Mouse (Mus musculus): Measurements from ENCODE around the gene Efna4. TPM values are rescaled to one million over a fixed set of nuclear protein-coding genes. Genes with fewer than 3 reads are reported as not detected.

Efna4 gene
- polyA plus RNA-seq, 1 experiment: 12.5 TPM

DNA sequence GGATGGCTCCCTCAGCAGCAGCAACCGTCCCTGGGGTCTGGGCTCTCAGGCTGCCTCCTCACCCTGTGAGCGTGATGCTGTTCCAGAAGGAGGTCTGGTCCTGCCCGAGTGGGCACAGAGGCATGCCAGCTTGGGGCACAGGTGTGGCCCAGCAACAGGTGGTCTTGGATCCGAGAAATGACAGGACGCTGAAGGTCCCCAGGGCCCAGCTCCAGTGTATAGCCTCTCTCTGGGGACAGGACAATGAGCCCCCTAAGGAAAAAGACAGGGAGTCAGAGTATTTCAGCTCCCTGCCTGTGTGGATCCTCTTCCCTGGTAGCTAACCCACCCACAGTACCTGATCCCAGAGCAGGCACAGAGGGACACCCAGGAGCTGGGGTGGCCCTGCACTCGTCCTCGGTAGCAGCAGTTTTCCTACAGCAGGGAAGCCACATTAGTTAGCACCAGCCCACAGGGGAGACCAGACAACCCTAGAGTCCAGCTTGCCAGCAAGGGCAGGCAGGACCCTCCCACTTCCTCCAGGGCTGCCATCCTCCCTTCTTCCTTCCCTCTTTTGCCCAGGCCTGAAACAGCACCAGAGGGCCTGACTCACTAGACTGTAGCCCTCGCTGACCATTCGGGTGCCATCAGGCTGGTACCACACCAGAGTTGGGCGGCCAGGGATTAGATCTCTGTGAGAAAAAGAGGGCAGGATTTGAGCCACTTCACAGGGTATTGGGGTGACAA is 9.2 kb upstream of the Efna4 start:
- H3K27me3 ChIP-seq (ENCODE audit: control insufficient read depth, insufficient read depth, low read length): no peaks in the 10 kb centered on the region; the same call in 1 of the 2 replicates
- no peak overlapping the region for H3K4me3 ChIP-seq (ENCODE audit: control insufficient read depth, insufficient read depth, low read length)
- no peak overlapping the region for H3K27ac ChIP-seq (ENCODE audit: control insufficient read depth, insufficient read depth, low read length)
- no peak for TF ChIP-seq CTCF (IDR thresholded peaks at IDR 0.05; ENCODE audit: borderline replicate concordance, control insufficient read depth, extremely low read depth, insufficient read depth, low read length, poor library complexity)
- TF ChIP-seq POLR2A (IDR thresholded peaks at IDR 0.05; ENCODE audit: control insufficient read depth, extremely low read depth, insufficient read depth, low read length, poor library complexity): no peak
- no peaks in the 10 kb centered on the region for H3K36me3 ChIP-seq (ENCODE audit: control insufficient read depth, insufficient read depth, low read length)
- H3K4me1 ChIP-seq (replicated peaks; ENCODE audit: control insufficient read depth, insufficient read depth, low read length): peaks cover 17% of the 10 kb centered on the region
- DNase-seq: no peak
- WGBS: 76% methylated on average over 10 of the region's 10 CpGs

DNA sequence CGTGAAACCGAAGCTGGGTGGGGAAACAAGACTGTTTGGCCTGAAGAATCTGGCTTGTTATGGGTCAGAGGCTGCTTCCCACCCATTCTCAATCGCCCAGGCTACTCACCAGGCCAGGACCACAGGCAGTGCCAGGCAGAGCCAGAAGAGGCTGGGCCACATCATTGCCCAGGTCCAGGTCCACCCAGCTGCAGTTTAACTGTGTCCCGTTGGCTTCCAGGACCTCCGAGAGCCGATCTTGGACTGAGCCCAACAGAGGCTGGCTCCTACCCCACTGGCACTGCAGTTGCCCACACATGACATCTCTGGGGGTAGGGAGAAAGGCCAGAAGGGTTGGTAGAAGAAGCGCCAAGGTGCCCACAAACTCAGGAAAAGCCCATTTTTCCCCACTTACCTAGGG is 5.5 kb upstream of the Efna4 start:
- DNase-seq: no peak
- 92% methylated on average over 7 of the region's 7 CpGs for WGBS
- no peaks in the 10 kb centered on the region for H3K36me3 ChIP-seq (ENCODE audit: control insufficient read depth, insufficient read depth, low read length)

DNA sequence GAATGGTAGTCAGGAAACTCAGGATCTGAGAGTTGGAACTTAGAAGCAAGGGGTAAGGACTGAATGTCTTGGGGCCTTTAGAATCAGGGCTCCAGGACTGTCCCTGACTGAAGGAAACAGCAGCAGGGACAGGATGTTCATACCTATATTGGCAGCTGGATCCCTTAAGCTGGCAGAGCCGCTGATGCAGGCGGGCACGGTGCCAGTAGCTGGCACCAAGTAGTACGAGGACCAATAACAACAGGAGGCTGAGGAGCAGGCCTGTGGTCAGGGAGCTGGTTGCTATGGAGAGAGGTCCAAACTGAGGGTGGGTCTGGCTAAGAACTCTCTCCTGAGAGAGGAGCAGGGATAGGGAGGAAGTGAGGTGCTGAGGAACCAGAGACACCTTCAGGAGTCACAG is 4.0 kb upstream of the Efna4 start:
- DNase-seq: no peak
- Histone ChIP-seq H3K4me1 (replicated peaks; ENCODE audit: control insufficient read depth, insufficient read depth, low read length) (peaks cover 9% of the 10 kb centered on the region), H3K4me3 (ENCODE audit: control insufficient read depth, insufficient read depth, low read length) (no peak overlapping the region), H3K36me3 (ENCODE audit: control insufficient read depth, insufficient read depth, low read length) (no peaks in the 10 kb centered on the region), H3K27ac (ENCODE audit: control insufficient read depth, insufficient read depth, low read length) (no peak overlapping the region), H3K27me3 (ENCODE audit: control insufficient read depth, insufficient read depth, low read length) (no peaks in the 10 kb centered on the region)
- TF ChIP-seq POLR2A (IDR thresholded peaks at IDR 0.05; ENCODE audit: control insufficient read depth, extremely low read depth, insufficient read depth, low read length, poor library complexity) (no peak), CTCF (IDR thresholded peaks at IDR 0.05; ENCODE audit: borderline replicate concordance, control insufficient read depth, extremely low read depth, insufficient read depth, low read length, poor library complexity) (no peak)
- WGBS: 90% methylated on average over 4 of the region's 4 CpGs

More for the DNA sequence above, 5.5 kb upstream of the Efna4 start:
- Histone ChIP-seq H3K4me1 (replicated peaks; ENCODE audit: control insufficient read depth, insufficient read depth, low read length) (peaks cover under 1% of the 10 kb centered on the region), H3K27ac (ENCODE audit: control insufficient read depth, insufficient read depth, low read length) (no peak overlapping the region), H3K4me3 (ENCODE audit: control insufficient read depth, insufficient read depth, low read length) (no peak overlapping the region), H3K27me3 (ENCODE audit: control insufficient read depth, insufficient read depth, low read length) (no peaks in the 10 kb centered on the region)
- TF ChIP-seq CTCF (IDR thresholded peaks at IDR 0.05; ENCODE audit: borderline replicate concordance, control insufficient read depth, extremely low read depth, insufficient read depth, low read length, poor library complexity) (no peak), POLR2A (IDR thresholded peaks at IDR 0.05; ENCODE audit: control insufficient read depth, extremely low read depth, insufficient read depth, low read length, poor library complexity) (no peak)

DNA sequence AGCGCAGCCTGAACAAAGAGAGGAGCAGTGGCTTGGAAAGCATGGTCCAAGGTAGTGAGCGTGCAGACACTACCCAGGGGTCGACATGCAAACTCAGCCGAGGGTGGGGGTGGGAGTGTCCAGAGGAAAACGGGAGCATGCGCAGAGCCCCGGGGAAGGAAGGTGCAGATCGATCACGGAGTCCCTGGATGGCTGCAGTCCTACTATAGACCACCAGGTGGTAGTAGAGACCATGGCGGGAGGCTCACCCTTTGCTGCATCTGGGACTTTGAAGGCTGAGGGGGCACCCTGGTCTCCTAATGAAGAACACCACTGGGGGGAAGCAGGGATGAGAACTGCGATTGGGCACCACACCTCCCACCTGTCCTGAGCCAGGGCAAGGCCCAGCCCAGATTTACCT is 2.6 kb upstream of the Efna4 start:
- Histone ChIP-seq H3K4me3 (ENCODE audit: control insufficient read depth, insufficient read depth, low read length) (no peak overlapping the region), H3K36me3 (ENCODE audit: control insufficient read depth, insufficient read depth, low read length) (no peaks in the 10 kb centered on the region), H3K27ac (ENCODE audit: control insufficient read depth, insufficient read depth, low read length) (no peak overlapping the region), H3K27me3 (ENCODE audit: control insufficient read depth, insufficient read depth, low read length) (no peaks in the 10 kb centered on the region), H3K4me1 (replicated peaks; ENCODE audit: control insufficient read depth, insufficient read depth, low read length) (peaks cover 9% of the 10 kb centered on the region)
- DNase-seq: peak; percentile 78
- WGBS: 14% methylated on average over 11 of the region's 11 CpGs
- peak; percentile 87; the same call in 1 of the 2 replicates for TF ChIP-seq CTCF (IDR thresholded peaks at IDR 0.05; ENCODE audit: borderline replicate concordance, control insufficient read depth, extremely low read depth, insufficient read depth, low read length, poor library complexity)
- TF ChIP-seq POLR2A (IDR thresholded peaks at IDR 0.05; ENCODE audit: control insufficient read depth, extremely low read depth, insufficient read depth, low read length, poor library complexity): no peak

DNA sequence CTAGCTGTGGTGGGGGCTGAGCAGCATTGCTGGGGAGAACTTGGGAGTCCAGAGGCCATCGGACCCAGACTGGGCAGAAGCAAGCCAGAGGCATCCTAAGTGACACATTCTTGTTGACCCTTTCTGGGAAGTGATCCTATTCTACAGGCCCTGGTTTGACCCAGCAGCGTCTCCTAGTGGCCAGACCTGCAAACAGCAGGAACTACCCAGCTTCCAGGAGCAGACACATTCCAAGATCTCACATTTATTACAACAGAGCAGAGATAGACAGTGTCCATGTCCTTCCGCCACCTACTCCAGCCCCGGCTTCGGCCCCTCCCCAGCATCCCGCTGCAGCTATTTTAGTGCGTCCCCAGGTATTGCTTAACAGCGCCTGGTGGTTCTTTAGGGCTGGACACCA is 1.6 kb upstream of the Efna4 start:
- H3K27ac ChIP-seq (ENCODE audit: control insufficient read depth, insufficient read depth, low read length): no peak overlapping the region
- TF ChIP-seq CTCF (IDR thresholded peaks at IDR 0.05; ENCODE audit: borderline replicate concordance, control insufficient read depth, extremely low read depth, insufficient read depth, low read length, poor library complexity) (peak; percentile 75; the same call in 1 of the 2 replicates), POLR2A (IDR thresholded peaks at IDR 0.05; ENCODE audit: control insufficient read depth, extremely low read depth, insufficient read depth, low read length, poor library complexity) (no peak)

DNA sequence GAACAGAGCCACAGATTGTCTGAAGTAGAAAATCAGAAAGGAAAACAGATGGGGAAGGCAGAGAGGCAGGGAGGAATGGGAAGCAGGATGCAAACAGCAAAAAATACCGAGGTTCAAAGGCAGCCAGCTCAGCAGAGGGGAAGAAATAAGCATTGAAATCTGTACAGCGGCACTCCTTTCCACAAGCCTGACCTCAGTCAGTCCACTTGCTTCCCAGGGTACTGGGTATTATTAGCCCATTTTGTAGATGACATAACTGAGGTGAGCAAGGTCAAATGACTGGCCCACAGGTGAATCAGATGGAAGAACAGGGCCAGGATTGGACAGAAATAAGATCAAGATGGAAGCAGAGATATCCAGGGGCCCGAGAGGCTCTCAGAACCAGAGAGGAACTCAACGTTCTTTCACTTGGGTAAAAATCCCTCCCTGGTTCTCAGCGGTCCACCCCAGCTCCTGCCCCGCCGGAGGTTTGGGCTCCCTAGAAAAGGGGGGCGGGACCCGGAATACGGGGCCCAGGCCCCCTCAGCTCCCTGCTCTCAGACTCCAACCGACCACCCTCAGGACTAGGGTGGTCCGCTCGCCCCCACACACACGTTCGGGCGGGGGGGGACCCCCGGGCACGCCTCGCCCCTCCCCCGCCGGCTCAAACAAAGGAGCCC is 637 bp downstream of the Efna4 start:
- 3% methylated on average over 21 of the region's 21 CpGs for WGBS
- no peak for DNase-seq
- TF ChIP-seq POLR2A (IDR thresholded peaks at IDR 0.05; ENCODE audit: control insufficient read depth, extremely low read depth, insufficient read depth, low read length, poor library complexity) (no peak), CTCF (IDR thresholded peaks at IDR 0.05; ENCODE audit: borderline replicate concordance, control insufficient read depth, extremely low read depth, insufficient read depth, low read length, poor library complexity) (0 out of 2 replicates have a peak, but pooled peaks have one; percentile 16)
- H3K4me1 ChIP-seq (replicated peaks; ENCODE audit: control insufficient read depth, insufficient read depth, low read length): peaks cover 9% of the 10 kb centered on the region
- H3K27me3 ChIP-seq (ENCODE audit: control insufficient read depth, insufficient read depth, low read length): no peaks in the 10 kb centered on the region
- no peaks in the 10 kb centered on the region for H3K36me3 ChIP-seq (ENCODE audit: control insufficient read depth, insufficient read depth, low read length)
- H3K27ac ChIP-seq (ENCODE audit: control insufficient read depth, insufficient read depth, low read length): no peak overlapping the region
- H3K4me3 ChIP-seq (ENCODE audit: control insufficient read depth, insufficient read depth, low read length): peak overlapping the region; percentile 80

More for the DNA sequence above, 1.6 kb upstream of the Efna4 start:
- WGBS: 61% methylated on average over 8 of the region's 8 CpGs
- H3K36me3 ChIP-seq (ENCODE audit: control insufficient read depth, insufficient read depth, low read length): no peaks in the 10 kb centered on the region
- no peaks in the 10 kb centered on the region for H3K27me3 ChIP-seq (ENCODE audit: control insufficient read depth, insufficient read depth, low read length)
- no peak overlapping the region for H3K4me3 ChIP-seq (ENCODE audit: control insufficient read depth, insufficient read depth, low read length)
- DNase-seq: peak; percentile 69
- H3K4me1 ChIP-seq (replicated peaks; ENCODE audit: control insufficient read depth, insufficient read depth, low read length): peaks cover 9% of the 10 kb centered on the region

All from thymus, adult 2 months (tissue).